Mouse (Mus musculus): ENCODE measurements around the gene Tmem115.

DNA sequence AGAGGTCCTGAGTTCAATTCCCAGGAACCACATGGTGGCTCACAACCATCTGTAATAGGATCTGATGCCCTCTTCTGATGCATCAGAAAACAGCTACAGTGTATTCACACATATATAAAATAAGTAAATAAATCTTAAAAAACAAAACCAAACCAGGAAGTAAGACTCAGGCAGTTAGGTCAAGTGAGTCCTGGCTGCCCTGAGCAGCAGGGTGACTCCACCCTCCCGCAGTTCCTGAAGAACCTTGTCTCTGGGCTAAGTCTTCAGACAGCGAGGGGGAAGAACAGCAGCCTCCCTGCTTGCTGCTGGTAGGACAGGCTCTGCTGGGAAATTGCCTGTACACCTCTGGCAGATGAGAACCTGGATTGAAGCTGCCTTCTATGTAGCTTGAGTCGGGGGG lies 22.6 kb downstream of the Tmem115 start:
- no peak for TF ChIP-seq TAL1 (IDR thresholded peaks at IDR 0.05; ENCODE audit: low read length)
- no peak for TF ChIP-seq GATA1 (IDR thresholded peaks at IDR 0.05; ENCODE audit: low read length)
